Mouse (Mus musculus) CH12.LX (cell line): ENCODE data around the gene Zswim4. TPM values are rescaled to one million over a fixed set of nuclear protein-coding genes. Genes with fewer than 3 reads are reported as not detected.

ENCODE experiments used
- DNase-seq: peaks from one replicate; pipeline ENCODE4 v3.0.0-alpha.2; 2013; ENCODE audit errors: extremely low read depth
- H3K27ac ChIP-seq: 2 replicates; pipeline ENCODE4 v1.5.1; 2012; ENCODE audit warnings: low read depth, mild to moderate bottlenecking, control low read depth, moderate library complexity; ENCODE audit not compliant: insufficient read depth
- H3K27me3 ChIP-seq: replicated peaks from 2 replicates; pipeline ENCODE3; 2012; ENCODE audit warnings: inconsistent platforms
- H3K36me3 ChIP-seq, 2 experiments: replicated peaks in 1 of 2; 2 replicates each; pipeline versions ENCODE3 to v1.6.1; 2012; ENCODE audit warnings: inconsistent platforms in 1 of 2, low read length in 1 of 2, mild to moderate bottlenecking in 1 of 2, mixed read lengths in 1 of 2, moderate library complexity in 1 of 2; ENCODE audit not compliant: control insufficient read depth in 1 of 2, insufficient read depth in 1 of 2
- H3K4me1 ChIP-seq, 2 experiments: 2 replicates each; pipeline ENCODE4 v1.6.1; 2012; ENCODE audit warnings: inconsistent platforms in 1 of 2, moderate library complexity in 1 of 2; ENCODE audit not compliant: insufficient read depth in 2 of 2, control insufficient read depth in 1 of 2
- H3K4me2 ChIP-seq: 2 replicates; pipeline ENCODE4 v1.6.1; 2012; ENCODE audit warnings: low read depth, mild to moderate bottlenecking, control low read depth; ENCODE audit not compliant: poor library complexity, insufficient read depth, severe bottlenecking
- H3K4me3 ChIP-seq, 3 experiments: fragments of 150-350 bp in 1 of 3; sonication (generic) in 1 of 3; replicated peaks in 1 of 3; 2 replicates each; pipeline versions ENCODE3 to v1.5.1; 2011 to 2012; ENCODE audit warnings: low read depth in 2 of 3, low read length in 2 of 3, mild to moderate bottlenecking in 2 of 3, moderate library complexity in 2 of 3, control low read depth in 1 of 3, improper control_type of control experiment in 1 of 3, inconsistent platforms in 1 of 3, mixed read lengths in 1 of 3; ENCODE audit not compliant: poor library complexity in 1 of 3
- H3K79me2 ChIP-seq: replicated peaks from 2 replicates; pipeline ENCODE4 v1.6.1; 2012; ENCODE audit warnings: mild to moderate bottlenecking, moderate library complexity; ENCODE audit not compliant: control insufficient read depth, poor library complexity, insufficient read depth, severe bottlenecking; ENCODE audit errors: extremely low read depth
- H3K9ac ChIP-seq: 2 replicates; pipeline ENCODE4 v1.6.1; 2012; ENCODE audit warnings: low read depth, mild to moderate bottlenecking, control low read depth, moderate library complexity; ENCODE audit not compliant: insufficient read depth
- H3K9me3 ChIP-seq: replicated peaks from 2 replicates; pipeline ENCODE3; 2012; ENCODE audit warnings: low read length, inconsistent platforms, mixed read lengths
- BHLHE40 ChIP-seq: IDR thresholded peaks from 2 replicates; pipeline ENCODE4 v1.6.1; 2011; ENCODE audit warnings: mild to moderate bottlenecking, low read depth, low read length, improper control_type of control experiment
- CHD1 ChIP-seq: IDR thresholded peaks from 2 replicates; pipeline ENCODE4 v1.6.1; 2012; ENCODE audit warnings: low read depth, low read length, improper control_type of control experiment, inconsistent platforms
- CHD2 ChIP-seq: IDR thresholded peaks from 2 replicates; pipeline ENCODE4 v1.6.1; 2011; ENCODE audit warnings: low read length, improper control_type of control experiment
- CTCF ChIP-seq, 2 experiments: IDR thresholded peaks in 1 of 2; conservative IDR thresholded peaks in 1 of 2; 2 replicates each; pipeline ENCODE4 v1.5.1; 2011 to 2012; ENCODE audit warnings: low read depth in 2 of 2, low read length in 2 of 2, improper control_type of control experiment in 1 of 2, inconsistent platforms in 1 of 2, mild to moderate bottlenecking in 1 of 2, moderate library complexity in 1 of 2
- ELF1 ChIP-seq: IDR thresholded peaks from 2 replicates; pipeline ENCODE4 v1.6.1; 2014; ENCODE audit warnings: low read depth, mild to moderate bottlenecking, inconsistent platforms, low read length, improper control_type of control experiment
- EP300 ChIP-seq: IDR thresholded peaks from 2 replicates; pipeline ENCODE4 v1.6.1; 2011; ENCODE audit warnings: low read length, improper control_type of control experiment
- ETS1 ChIP-seq: conservative IDR thresholded peaks from 2 replicates; pipeline ENCODE4 v1.6.1; 2012; ENCODE audit warnings: low read depth, mild to moderate bottlenecking, inconsistent platforms, low read length, improper control_type of control experiment, moderate library complexity
- GABPA ChIP-seq: IDR thresholded peaks from 2 replicates; pipeline ENCODE4 v1.6.1; 2012; ENCODE audit warnings: low read depth, low read length, improper control_type of control experiment, inconsistent platforms; ENCODE audit not compliant: insufficient replicate concordance
- HCFC1 ChIP-seq: IDR thresholded peaks from 2 replicates; pipeline ENCODE4 v1.6.1; 2012; ENCODE audit warnings: low read depth, mild to moderate bottlenecking, inconsistent platforms, low read length, improper control_type of control experiment
- IRF4 ChIP-seq: IDR thresholded peaks from 2 replicates; pipeline ENCODE4 v1.6.1; 2014; ENCODE audit warnings: low read depth, mild to moderate bottlenecking, inconsistent platforms, low read length, improper control_type of control experiment
- JUND ChIP-seq: conservative IDR thresholded peaks from 2 replicates; pipeline ENCODE4 v1.6.1; 2011; ENCODE audit warnings: low read depth, low read length, improper control_type of control experiment
- KAT2A ChIP-seq: IDR thresholded peaks from 2 replicates; pipeline ENCODE4 v1.6.1; 2012; ENCODE audit warnings: low read length, improper control_type of control experiment, inconsistent platforms; ENCODE audit not compliant: insufficient replicate concordance
- MAFK ChIP-seq: IDR thresholded peaks from 2 replicates; pipeline ENCODE4 v1.6.1; 2011; ENCODE audit warnings: low read length, improper control_type of control experiment; ENCODE audit not compliant: insufficient replicate concordance
- MAX ChIP-seq: IDR thresholded peaks from 2 replicates; pipeline ENCODE4 v1.6.1; 2011; ENCODE audit warnings: low read length, improper control_type of control experiment
- MXI1 ChIP-seq: IDR thresholded peaks from 2 replicates; pipeline ENCODE4 v1.6.1; 2011; ENCODE audit warnings: mild to moderate bottlenecking, low read depth, low read length, improper control_type of control experiment
- MYC ChIP-seq: IDR thresholded peaks from 2 replicates; pipeline ENCODE4 v1.6.1; 2011; ENCODE audit warnings: low read depth, mild to moderate bottlenecking, improper control_type of control experiment, low read length
- NELFE ChIP-seq: IDR thresholded peaks from 2 replicates; pipeline ENCODE4 v1.6.1; 2011; ENCODE audit warnings: low read depth, low read length, improper control_type of control experiment
- POLR2AphosphoS2 ChIP-seq: IDR thresholded peaks from 2 replicates; pipeline ENCODE4 v1.6.1; 2011; ENCODE audit warnings: low read depth, low read length, improper control_type of control experiment
- RAD21 ChIP-seq: IDR thresholded peaks from 2 replicates; pipeline ENCODE4 v1.6.1; 2011; ENCODE audit warnings: low read depth, mild to moderate bottlenecking, low read length, improper control_type of control experiment, moderate library complexity
- RCOR1 ChIP-seq: conservative IDR thresholded peaks from 2 replicates; pipeline ENCODE4 v1.6.1; 2012; ENCODE audit warnings: low read depth, mild to moderate bottlenecking, inconsistent platforms, low read length, improper control_type of control experiment
- SMC3 ChIP-seq: IDR thresholded peaks from 2 replicates; pipeline ENCODE4 v1.6.1; 2011; ENCODE audit warnings: low read depth, low read length, improper control_type of control experiment
- TBP ChIP-seq: conservative IDR thresholded peaks from 2 replicates; pipeline ENCODE4 v1.6.1; 2011; ENCODE audit warnings: low read depth, low read length, improper control_type of control experiment
- TCF12 ChIP-seq: IDR thresholded peaks from 2 replicates; pipeline ENCODE4 v1.6.1; 2014; ENCODE audit warnings: low read depth, mild to moderate bottlenecking, inconsistent platforms, low read length, improper control_type of control experiment
- UBTF ChIP-seq: IDR thresholded peaks from 2 replicates; pipeline ENCODE4 v1.6.1; 2012; ENCODE audit warnings: low read depth, mild to moderate bottlenecking, inconsistent platforms, low read length, improper control_type of control experiment, moderate library complexity
- USF1 ChIP-seq: IDR thresholded peaks from 2 replicates; pipeline ENCODE4 v1.6.1; 2014; ENCODE audit warnings: low read depth, mild to moderate bottlenecking, inconsistent platforms, low read length, improper control_type of control experiment
- USF2 ChIP-seq: conservative IDR thresholded peaks from 2 replicates; pipeline ENCODE4 v1.6.1; 2011; ENCODE audit warnings: low read depth, low read length, improper control_type of control experiment
- ZC3H11A ChIP-seq: IDR thresholded peaks from 2 replicates; pipeline ENCODE4 v1.6.1; 2012; ENCODE audit warnings: low read depth, mild to moderate bottlenecking, inconsistent platforms, low read length, improper control_type of control experiment
- ZMIZ1 ChIP-seq: IDR thresholded peaks from 2 replicates; pipeline ENCODE4 v1.6.1; 2012; ENCODE audit warnings: low read depth, mild to moderate bottlenecking, inconsistent platforms, low read length, improper control_type of control experiment
- dilution Hi-C: fragments of 300-500 bp; cut with MboI; formaldehyde crosslinking; loops from 2 replicates; pipeline ENCODE4 v1.14.3; 2020; ENCODE audit warnings: low sequenced_read_pairs; ENCODE audit not compliant: extremely low pct_unique_long_range_greater_than_20kb, extremely low pct_ligation_motif_present
- in situ Hi-C: fragments of 300-500 bp; cut with MboI; formaldehyde crosslinking; loops from 3 replicates; pipeline ENCODE4 v1.14.3; 2019; ENCODE audit warnings: low sequenced_read_pairs, low pct_ligation_motif_present, low pct_unique_long_range_greater_than_20kb, mixed read lengths
- polyA plus RNA-seq: library from polyadenylated mRNA; unstranded; fragments of >175 nt; gene quantifications from 2 replicates; pipeline ENCODE4 v1.2.1, GENCODE M21; 2012; ENCODE audit warnings: low read depth; ENCODE audit not compliant: insufficient read length
- total RNA-seq, 2 experiments: library from RNA; depleted of rRNA; stranded (reverse); fragments of 300-350 nt in 1 of 2; fragments of >200 nt in 1 of 2; gene quantifications; 2 replicates each; pipeline ENCODE4 v1.2.3; 2012 to 2014

The Zswim4 gene
- total and polyA plus RNA-seq, 3 experiments = 4.9 to 9.7 (median 9.1) TPM

GRCm38 (mm10) chr8:84187065-84187755, 49.6 kb downstream of the Zswim4 start:
- no peaks in the 10 kb centered on the region for H3K36me3 ChIP-seq
- peaks cover 0 to 19% of the 10 kb centered on the region in 2 experiments; a peak in 2 of 4 replicates for H3K4me1 ChIP-seq
- TF ChIP-seq MYC (0 out of 2 replicates have a peak, but pooled peaks have one; percentile 7), EP300 (0 out of 2 replicates have a peak, but pooled peaks have one; percentile 2), ZC3H11A (peak; percentile 25; the same call in 1 of the 2 replicates), ETS1 (no peak), HCFC1 (peak; percentile 6; the same call in 1 of the 2 replicates), KAT2A (no peak), CTCF (conservative IDR thresholded peaks at IDR 0.05 in 1 of 2, IDR thresholded peaks at IDR 0.05 in 1 of 2; ENCODE audit: low read depth in 2 of 2, low read length in 2 of 2) (peak; percentile 94 to 97), ELF1 (peak; percentile 43; the same call in 1 of the 2 replicates), RAD21 (peak; percentile 73), SMC3 (peak; percentile 94), CHD1 (no peak), BHLHE40 (peak; percentile 26; the same call in 1 of the 2 replicates)
- peak overlapping the region; percentile 44 for H3K4me2 ChIP-seq
- peak overlapping the region; percentile 15; the same call in 1 of the 2 replicates for H3K9ac ChIP-seq
- peaks cover 4% of the 10 kb centered on the region for H3K9me3 ChIP-seq
- dilution Hi-C loops (no loop called here), in situ Hi-C loops (loop anchor here (10.0 kb wide), 1 partner anchor 88 kb away; the partner anchor contains the start of gene Ccdc130)
- H3K4me3 ChIP-seq = peak overlapping the region; percentile 37 to 52 (median 46)
- H3K27ac ChIP-seq = no peak overlapping the region
- peak; percentile 80 for DNase-seq
- peaks cover 2% of the 10 kb centered on the region for H3K27me3 ChIP-seq
- no peaks in the 10 kb centered on the region for H3K79me2 ChIP-seq

GRCm38 (mm10) chr8:84186547-84186946, 50.3 kb downstream of the Zswim4 start:
- peak overlapping the region; percentile 44 for H3K4me2 ChIP-seq
- no peak overlapping the region for H3K27ac ChIP-seq
- no peaks in the 10 kb centered on the region for H3K27me3 ChIP-seq
- H3K4me1 ChIP-seq = peaks cover 0 to 13% of the 10 kb centered on the region in 2 experiments; a peak in 2 of 4 replicates
- peaks cover 4% of the 10 kb centered on the region for H3K9me3 ChIP-seq
- H3K4me3 ChIP-seq = peak overlapping the region; percentile 37 to 52 (median 46)
- no peaks in the 10 kb centered on the region for H3K36me3 ChIP-seq
- in situ Hi-C loops (loop anchor here (10.0 kb wide), 1 partner anchor 88 kb away; the partner anchor contains the start of gene Ccdc130), dilution Hi-C loops (no loop called here)
- peak; percentile 87 for DNase-seq
- peak overlapping the region; percentile 15; the same call in 1 of the 2 replicates for H3K9ac ChIP-seq
- no peaks in the 10 kb centered on the region for H3K79me2 ChIP-seq
- TF ChIP-seq TBP (0 out of 2 replicates have a peak, but pooled peaks have one; percentile 43), RCOR1 (no peak), UBTF (no peak), SMC3 (peak; percentile 84), ETS1 (no peak), RAD21 (peak; percentile 95), IRF4 (peak; percentile 49; the same call in 1 of the 2 replicates), MAX (no peak; the same call in 1 of the 2 replicates), CHD1 (no peak), MAFK (no peak), HCFC1 (no peak; the same call in 1 of the 2 replicates), USF2 (no peak), GABPA (no peak), MXI1 (no peak), USF1 (no peak), ZMIZ1 (no peak), NELFE (no peak; the same call in 1 of the 2 replicates), JUND (no peak), CHD2 (no peak), EP300 (0 out of 2 replicates have a peak, but pooled peaks have one; percentile 4), TCF12 (0 out of 2 replicates have a peak, but pooled peaks have one; percentile 33), MYC (no peak), ZC3H11A (peak; percentile 63), POLR2AphosphoS2 (no peak)
